Mouse (Mus musculus) G1E (cell line): ENCODE results near the gene Homer2. TPM values are rescaled to one million over a fixed set of nuclear protein-coding genes. Genes with fewer than 3 reads are reported as not detected.

Experiments used
- ATAC-seq: 2 replicates; pipeline ENCODE4 v1.8.0; 2016; ENCODE audit warnings: mild to moderate bottlenecking; ENCODE audit not compliant: insufficient number of reproducible peaks, poor library complexity, low FRiP score, severe bottlenecking; ENCODE audit errors: extremely low read depth
- DNase-seq: peaks from one replicate; pipeline ENCODE4 v3.0.0; 2012; ENCODE audit warnings: low spot score
- H3K27me3 ChIP-seq: 2 replicates; pipeline ENCODE4 v1.6.1; 2012; ENCODE audit warnings: mild to moderate bottlenecking, low read length, inconsistent platforms; ENCODE audit not compliant: insufficient read depth
- H3K36me3 ChIP-seq: replicated peaks from 2 replicates; pipeline ENCODE3; 2012; ENCODE audit warnings: mild to moderate bottlenecking, inconsistent platforms
- H3K4me1 ChIP-seq: 2 replicates; pipeline ENCODE4 v1.6.1; 2012; ENCODE audit warnings: low read depth, low read length, inconsistent platforms, mixed read lengths; ENCODE audit not compliant: insufficient read depth
- H3K4me3 ChIP-seq: 2 replicates; pipeline ENCODE4 v1.5.1; 2012; ENCODE audit warnings: low read depth, mild to moderate bottlenecking, inconsistent platforms, low read length, moderate library complexity, mixed read lengths
- H3K9me3 ChIP-seq: replicated peaks from 2 replicates; pipeline ENCODE4 v1.6.1; 2012; ENCODE audit warnings: inconsistent platforms
- CTCF ChIP-seq: IDR thresholded peaks from 2 replicates; pipeline ENCODE4 v1.5.1; 2012; ENCODE audit warnings: low read depth, low read length, inconsistent platforms, mixed read lengths
- GATA1 ChIP-seq: IDR thresholded peaks from 2 replicates; pipeline ENCODE4 v1.6.1; 2012; ENCODE audit warnings: borderline replicate concordance, low read length, inconsistent platforms, mixed read lengths
- GATA2 ChIP-seq: IDR thresholded peaks from 2 replicates; pipeline ENCODE4 v1.6.1; 2012; ENCODE audit warnings: low read depth, low read length, inconsistent platforms, borderline replicate concordance
- POLR2AphosphoS5 ChIP-seq: IDR thresholded peaks from 2 replicates; pipeline ENCODE4 v1.6.1; 2012; ENCODE audit warnings: low read depth, low read length, inconsistent platforms; ENCODE audit not compliant: insufficient replicate concordance
- TAL1 ChIP-seq: conservative IDR thresholded peaks from 2 replicates; pipeline ENCODE4 v1.6.1; 2012; ENCODE audit warnings: low read depth, low read length, inconsistent platforms, mixed read lengths
- polyA plus RNA-seq: library from polyadenylated mRNA; stranded (reverse); fragments of >175 nt; gene quantifications from 2 replicates; pipeline ENCODE4 v1.2.3, GENCODE M21; 2012
- total RNA-seq, 2 experiments: library from RNA; stranded (forward) in 1 of 2; stranded (reverse) in 1 of 2; fragments of 200-1000 nt in 1 of 2; fragments of >200 nt in 1 of 2; fragmentation: Nextera tagmentation in 1 of 2; gene quantifications; 2 replicates each; pipeline ENCODE4 v1.2.3; 2014 to 2017

Homer2 gene
- total RNA-seq (2014; fragmentation: Nextera tagmentation) (24.6 and 35.9 TPM in 2 replicates), total RNA-seq (2017) (32.5 and 45.9 TPM in 2 replicates), polyA plus RNA-seq (37.3 and 50.6 TPM in 2 replicates)

DNA sequence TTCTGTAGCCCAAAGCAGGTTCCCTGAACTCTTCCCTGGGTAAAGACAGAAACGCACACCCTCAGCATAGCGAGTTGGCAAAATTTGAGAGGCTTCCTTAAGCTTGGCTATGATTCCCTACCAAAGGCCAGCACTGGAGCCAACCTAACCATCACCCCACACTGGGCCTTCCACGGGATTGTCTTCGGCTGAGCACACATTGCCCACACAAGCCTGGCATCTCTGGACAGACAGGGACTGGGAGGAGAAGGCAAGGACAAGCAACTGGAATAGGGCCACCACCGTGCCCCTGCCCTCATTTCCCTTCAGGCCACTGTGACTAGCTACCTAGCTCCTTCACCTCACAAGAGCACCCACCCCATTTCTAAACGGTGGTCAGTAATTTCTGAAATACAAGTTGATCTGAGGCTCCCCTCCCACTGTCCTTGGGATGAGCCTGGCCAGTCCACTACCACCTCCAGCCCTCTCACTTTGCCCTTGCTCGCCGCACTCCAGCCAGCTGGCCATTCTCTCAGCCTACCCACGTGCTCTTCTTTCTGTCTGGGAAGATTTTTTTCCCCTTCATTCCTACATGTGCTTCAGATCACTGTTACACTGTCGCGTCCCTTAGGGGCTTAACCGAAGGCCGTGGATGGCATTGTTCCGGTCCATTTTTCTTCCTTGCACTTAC is at the start of gene Homer2:
Homer2 (minus strand) TSS at position 57 of the 670 bp plus-strand sequence.
- H3K27me3 ChIP-seq: peaks cover 20% of the 10 kb centered on the region
- peaks cover 55% of the 10 kb centered on the region for H3K4me1 ChIP-seq
- peaks cover 25% of the 10 kb centered on the region for H3K36me3 ChIP-seq
- TF ChIP-seq GATA2: no peak
- TF ChIP-seq CTCF: no peak
- no peak for TF ChIP-seq TAL1
- no peak for TF ChIP-seq POLR2AphosphoS5
- TF ChIP-seq GATA1: no peak
- ATAC-seq (no peak), DNase-seq (no peak)
- peak within 1 kb of the TSS; percentile 80 for H3K4me3 ChIP-seq
- H3K9me3 ChIP-seq: no peaks in the 10 kb centered on the region

DNA sequence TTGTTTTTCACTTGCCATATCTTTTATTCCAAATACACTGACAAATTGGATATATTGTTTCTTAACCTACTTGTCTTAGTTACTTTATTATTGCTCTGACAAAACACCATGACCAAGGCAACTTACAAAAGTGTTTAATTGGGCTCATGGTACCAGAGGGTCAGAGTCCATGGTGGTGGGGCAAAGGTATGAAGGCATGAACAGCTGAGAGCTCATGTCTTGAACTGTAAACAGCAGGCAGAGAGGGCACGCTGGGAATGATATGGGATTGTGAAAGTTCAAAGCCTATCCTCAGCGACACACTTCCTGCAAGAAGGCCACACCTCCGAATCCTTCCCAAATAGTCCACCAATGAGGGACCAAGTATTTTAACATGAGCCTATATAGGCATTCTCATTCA is 40.6 kb upstream of the Homer2 start:
- H3K27me3 ChIP-seq: peaks cover 4% of the 10 kb centered on the region; the same call in 1 of the 2 replicates
- H3K9me3 ChIP-seq: peaks cover 3% of the 10 kb centered on the region
- ATAC-seq: no peak
- DNase-seq: no peak
- peaks cover 12% of the 10 kb centered on the region for H3K4me1 ChIP-seq
- TF ChIP-seq GATA2 (no peak), TAL1 (no peak), GATA1 (no peak), POLR2AphosphoS5 (no peak)
- no peaks in the 10 kb centered on the region for H3K36me3 ChIP-seq
- no peak overlapping the region for H3K4me3 ChIP-seq

DNA sequence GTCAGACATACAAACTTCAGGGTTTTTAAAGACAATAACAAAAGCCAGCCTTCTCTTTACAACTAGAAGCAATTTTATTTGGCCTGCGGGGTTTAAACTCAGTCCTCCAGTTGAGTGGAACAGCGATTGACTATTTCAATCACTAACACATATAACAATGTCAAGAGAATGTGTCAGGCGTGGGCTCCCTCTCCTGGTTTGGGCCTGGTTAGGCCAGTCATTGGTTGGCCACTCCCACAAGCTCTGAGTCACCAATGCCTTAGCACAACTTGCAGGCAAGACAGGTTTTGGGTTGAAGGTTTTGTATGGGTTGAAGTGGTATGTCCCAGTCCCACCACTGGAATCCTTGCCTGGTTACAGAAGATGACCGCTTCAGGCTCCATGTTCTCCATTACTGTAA is 36.8 kb upstream of the Homer2 start:
- TF ChIP-seq GATA1 (no peak), CTCF (no peak)

DNA sequence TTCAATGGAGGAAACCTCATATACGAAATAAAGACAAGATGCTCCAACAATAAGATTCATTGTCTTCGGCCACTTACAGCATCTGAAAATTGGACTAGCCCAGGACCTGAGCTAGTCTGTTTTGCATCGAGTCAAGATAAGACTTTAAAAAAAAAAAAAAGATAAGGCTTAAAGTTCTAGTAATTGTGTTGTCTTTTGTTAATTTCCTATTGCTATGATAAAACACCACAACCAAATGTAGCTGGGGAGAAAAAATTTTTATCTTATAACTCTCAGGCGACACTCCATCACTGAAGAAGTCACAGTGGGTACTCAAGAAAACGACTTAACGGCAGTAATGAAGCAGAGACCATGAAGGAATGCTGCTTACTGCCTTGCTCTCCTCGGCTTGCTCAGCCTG is 32.7 kb upstream of the Homer2 start:
- H3K4me1 ChIP-seq: peaks cover 50% of the 10 kb centered on the region
- TF ChIP-seq GATA1 (no peak), CTCF (no peak), TAL1 (no peak), GATA2 (no peak)
- H3K27me3 ChIP-seq: no peaks in the 10 kb centered on the region
- DNase-seq: no peak
- H3K36me3 ChIP-seq: peaks cover 2% of the 10 kb centered on the region
- ATAC-seq: 0 out of 2 replicates have a peak, but pooled peaks have one; percentile 22
- H3K9me3 ChIP-seq: peaks cover 6% of the 10 kb centered on the region; the same call in 1 of the 2 replicates
- no peak overlapping the region for H3K4me3 ChIP-seq

More for the DNA sequence above, 36.8 kb upstream of the Homer2 start:
- no peak overlapping the region for H3K4me3 ChIP-seq
- H3K4me1 ChIP-seq: peaks cover 31% of the 10 kb centered on the region
- peak; percentile 45 for ATAC-seq
- no peaks in the 10 kb centered on the region for H3K36me3 ChIP-seq
- H3K27me3 ChIP-seq: no peaks in the 10 kb centered on the region
- DNase-seq: peak; percentile 12
- H3K9me3 ChIP-seq: peaks cover 9% of the 10 kb centered on the region

DNA sequence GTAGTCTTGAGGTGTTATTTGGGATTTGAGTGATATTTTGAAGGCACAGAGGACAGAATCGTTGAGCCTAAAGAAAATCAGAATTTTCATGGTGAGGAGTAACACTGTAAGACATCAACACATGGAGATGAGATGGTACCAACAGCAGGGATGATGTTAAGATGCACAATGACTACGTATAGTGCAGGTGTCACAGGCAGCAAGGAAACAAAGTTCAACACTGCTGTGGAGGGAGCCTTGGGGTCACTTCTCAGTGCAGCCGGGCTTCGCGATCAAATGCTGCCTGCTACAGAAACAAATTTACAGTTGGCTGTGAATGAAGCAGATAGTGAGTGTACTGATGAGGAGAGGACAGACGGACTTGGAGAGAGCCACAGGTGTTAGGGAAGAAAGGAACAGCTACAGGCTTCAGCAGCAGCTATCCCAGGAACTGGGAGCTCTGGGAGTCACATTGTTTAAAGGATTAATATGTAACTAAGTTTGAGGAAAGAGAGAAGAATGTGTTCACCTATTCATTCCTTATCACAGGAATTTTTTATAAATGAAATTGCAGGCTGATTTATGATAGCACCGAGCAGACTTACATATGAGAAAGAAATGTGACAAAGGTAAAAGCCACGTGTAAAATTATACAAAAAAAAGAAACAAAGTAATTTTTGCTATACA is 31.5 kb upstream of the Homer2 start:
- Histone ChIP-seq H3K9me3 (peaks cover 6% of the 10 kb centered on the region; the same call in 1 of the 2 replicates), H3K36me3 (peaks cover 2% of the 10 kb centered on the region), H3K4me3 (no peak overlapping the region), H3K4me1 (peaks cover 45% of the 10 kb centered on the region), H3K27me3 (no peaks in the 10 kb centered on the region)
- no peak for TF ChIP-seq GATA1
- no peak for TF ChIP-seq POLR2AphosphoS5
- TF ChIP-seq GATA2: no peak
- TF ChIP-seq TAL1: no peak
- no peak for TF ChIP-seq CTCF
- ATAC-seq: no peak
- no peak for DNase-seq

DNA sequence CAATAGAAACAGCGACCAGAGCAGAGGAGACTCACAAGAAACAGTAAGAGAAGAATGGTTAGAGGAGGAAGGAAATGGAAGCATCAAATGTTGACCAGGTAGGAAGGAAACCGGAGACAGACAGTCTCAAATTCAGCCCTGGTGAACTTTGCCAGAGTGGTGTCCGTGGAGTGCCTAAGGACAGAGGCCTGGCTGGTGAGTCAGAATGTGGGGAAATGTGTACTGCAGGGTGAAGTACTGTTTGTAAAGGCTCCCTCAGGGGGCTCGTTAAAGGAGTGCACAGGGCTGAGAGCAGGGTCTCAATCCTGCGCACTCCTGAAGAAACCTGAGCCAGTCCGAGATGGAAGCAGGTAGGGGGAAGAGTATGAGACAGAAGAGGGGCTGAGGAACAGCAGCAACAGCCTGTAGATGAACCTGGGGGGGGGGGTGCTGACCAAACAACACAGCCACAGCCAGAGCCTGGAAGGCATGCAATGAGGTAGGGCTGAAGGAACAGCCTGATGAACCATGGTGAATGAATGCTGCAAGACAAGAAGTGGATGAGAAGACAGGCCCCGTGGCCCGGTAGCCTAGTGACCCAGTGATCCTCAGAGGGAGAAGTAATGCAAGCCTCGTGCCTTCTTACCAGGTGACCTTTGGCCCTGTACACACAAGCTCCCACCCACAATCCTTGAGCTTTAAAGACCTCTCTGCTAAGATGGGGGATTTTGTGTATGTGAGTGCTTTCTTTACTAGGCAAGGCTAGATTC is 28.1 kb upstream of the Homer2 start:
- ATAC-seq (no peak), DNase-seq (no peak)

More for the DNA sequence above, 28.1 kb upstream of the Homer2 start:
- TF ChIP-seq GATA2 (no peak), TAL1 (no peak), CTCF (no peak), GATA1 (no peak), POLR2AphosphoS5 (no peak)
- H3K4me1 ChIP-seq: peaks cover 59% of the 10 kb centered on the region
- no peaks in the 10 kb centered on the region for H3K27me3 ChIP-seq
- H3K9me3 ChIP-seq: peaks cover 3% of the 10 kb centered on the region; the same call in 1 of the 2 replicates
- H3K4me3 ChIP-seq: no peak overlapping the region
- H3K36me3 ChIP-seq: peaks cover 5% of the 10 kb centered on the region
